Mouse (Mus musculus) megakaryocyte, embryonic 14.5 days (primary cell): ENCODE measurements at regions not wholly inside any gene's neighbourhood (a gene's known extent, or its start where the extent isn't known, plus 50 kb on each side); places are given as distances from the start of the nearest gene placed in this dataset.

ENCODE experiments used
- FLI1 ChIP-seq: IDR thresholded peaks from 2 replicates; pipeline ENCODE4 v1.6.1; 2012; ENCODE audit warnings: low read length, inconsistent platforms, mixed read lengths
- GATA1 ChIP-seq: IDR thresholded peaks from 3 replicates; pipeline ENCODE4 v1.6.1; 2012; ENCODE audit warnings: mixed read lengths, low read length, inconsistent platforms, borderline replicate concordance

DNA sequence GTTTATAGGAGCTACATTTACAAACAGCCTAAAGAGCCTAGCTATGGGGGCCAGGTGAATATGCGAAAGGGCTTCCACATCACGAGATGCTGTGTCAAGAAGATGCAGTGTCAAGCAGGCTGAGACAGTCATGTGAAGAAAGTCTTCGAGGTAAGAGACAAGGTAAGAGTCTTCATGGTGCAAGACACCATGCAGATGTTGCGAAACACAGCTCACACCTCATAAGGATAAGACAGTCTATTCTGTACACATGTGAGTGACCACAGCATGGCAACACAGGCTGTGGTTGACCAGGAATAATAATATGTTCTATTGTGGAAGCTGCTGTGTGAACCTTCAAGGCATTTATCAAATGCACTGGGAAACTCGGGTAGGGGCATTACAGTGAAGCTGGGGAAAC, 153.4 kb downstream of the Ttc8 start:
- no peak for TF ChIP-seq GATA1
- TF ChIP-seq FLI1 = no peak
